33 mouse cellular contexts compared by ENCODE assay signal in the genomic region with DNA sequence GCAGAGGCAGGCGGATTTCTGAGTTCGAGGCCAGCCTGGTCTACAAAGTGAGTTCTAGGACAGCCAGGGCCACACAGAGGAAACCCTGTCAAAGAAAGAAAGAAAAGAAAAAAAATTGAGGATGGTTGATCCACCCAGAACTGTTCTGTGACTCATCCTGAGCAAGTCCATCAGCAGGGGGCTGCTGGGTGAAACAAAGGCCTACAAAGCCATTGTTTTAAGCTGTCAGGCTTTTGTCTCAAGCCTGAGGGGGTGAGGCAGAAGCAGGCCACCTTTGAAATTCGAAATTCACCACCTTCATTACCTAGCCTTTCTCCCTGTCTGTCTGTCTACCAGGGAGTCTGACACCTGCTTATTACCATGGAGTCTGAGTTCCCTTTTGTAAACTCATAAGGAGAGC. TPM values are rescaled to one million over a fixed set of nuclear protein-coding genes. Genes with fewer than 3 reads are reported as not detected.
"Had no signal": no experiment of that assay in that cellular context is flagged by ENCODE, and none has a peak within 500 bp of the region (broad histone marks: within the 10 kb centered on the region; RNA-seq: fewer than 3 reads in every experiment).

No protein-coding gene starts in this region.

- H3K36me3 ChIP-seq: heart, embryonic 10.5 days; heart, embryonic 12.5 days; hindbrain, embryonic 10.5 days; hindbrain, embryonic 12.5 days; intestine, embryonic 15.5 days; kidney, embryonic 15.5 days; limb, embryonic 13.5 days; limb, embryonic 15.5 days; liver, embryonic 12.5 days had no signal

- H3K4me3 ChIP-seq: heart, embryonic 10.5 days; heart, embryonic 12.5 days; hindbrain, embryonic 10.5 days; hindbrain, embryonic 12.5 days; intestine, embryonic 15.5 days; kidney, embryonic 15.5 days; limb, embryonic 13.5 days; limb, embryonic 15.5 days; liver, embryonic 12.5 days had no signal

- H3K4me2 ChIP-seq: heart, embryonic 12.5 days; hindbrain, embryonic 12.5 days; hindbrain, embryonic 14.5 days; intestine, embryonic 15.5 days; kidney, embryonic 15.5 days; limb, embryonic 13.5 days; limb, embryonic 15.5 days had no signal

- H3K27ac ChIP-seq: heart, embryonic 10.5 days; hindbrain, embryonic 10.5 days; hindbrain, embryonic 12.5 days; hindbrain, embryonic 14.5 days; intestine, embryonic 15.5 days; kidney, embryonic 15.5 days; kidney, postnatal 0 days; limb, embryonic 13.5 days; limb, embryonic 15.5 days; liver, embryonic 12.5 days; liver, embryonic 14.5 days had no signal

- H3K9me3 ChIP-seq: heart, embryonic 10.5 days; heart, embryonic 12.5 days; hindbrain, embryonic 10.5 days; hindbrain, embryonic 12.5 days; intestine, embryonic 15.5 days; kidney, embryonic 15.5 days; limb, embryonic 13.5 days; limb, embryonic 15.5 days; liver, embryonic 12.5 days had no signal

- DNase-seq: gastrocnemius, postnatal 14 days; gastrocnemius, postnatal 36 days; heart, adult 11 months; heart, postnatal 10 days; heart, postnatal 4 days; kidney, adult 11 months; kidney, adult 2 months; kidney, adult 9 months; kidney, postnatal 14 days; kidney, postnatal 36 days; layer of hippocampus, adult 9-11 months; layer of hippocampus, postnatal 36 days; left cerebral cortex, postnatal 4 days had no signal

- H3K9ac ChIP-seq: heart, embryonic 12.5 days; hindbrain, embryonic 12.5 days; hindbrain, embryonic 14.5 days; intestine, embryonic 15.5 days; kidney, embryonic 15.5 days; limb, embryonic 13.5 days; limb, embryonic 15.5 days; liver, embryonic 12.5 days; liver, embryonic 14.5 days had no signal

- H3K4me1 ChIP-seq: heart, embryonic 10.5 days; hindbrain, embryonic 10.5 days; hindbrain, embryonic 12.5 days; intestine, embryonic 15.5 days; kidney, embryonic 15.5 days had no signal

- H3K27me3 ChIP-seq: heart, embryonic 12.5 days; hindbrain, embryonic 12.5 days; intestine, embryonic 15.5 days; kidney, embryonic 15.5 days; limb, embryonic 13.5 days; limb, embryonic 15.5 days; liver, embryonic 12.5 days had no signal

- ATAC-seq: hindbrain, embryonic 16.5 days; inflammation-experienced regulatory T-cells, adult 6 months; intestine, embryonic 15.5 days; liver, embryonic 12.5 days had no signal

RNA-seq across cellular contexts. Expression of a gene that starts 27.8 kb away (rescaled TPM):
- total RNA-seq: gastrocnemius, adult 18-20 months; gastrocnemius, adult 8-10 months; gastrocnemius, postnatal 14 days; gastrocnemius, postnatal 36 days; heart, postnatal 10 days; layer of hippocampus, postnatal 14 days; left cerebral cortex, adult 18-20 months; left cerebral cortex, postnatal 10 days; left cerebral cortex, postnatal 25 days; left cerebral cortex, postnatal 4 days had no signal
- polyA plus RNA-seq: inflammation-experienced regulatory T-cells, adult 6 months had no signal
